ENCODE assay signal across 13 mouse cellular contexts in genomic region chr4:119018573-119018972, GRCm38 (mm10). TPM values are rescaled to one million over a fixed set of nuclear protein-coding genes. Genes with fewer than 3 reads are reported as not detected.
A peak's percentile ranks its signal among the peaks of the same experiment; 100 is the strongest.
DNase-seq lines count a peak whose midpoint lies in the region; ATAC-seq and TF ChIP-seq lines count a peak whose summit lies in the region.
"Had no signal": no experiment of that assay in that cellular context is flagged by ENCODE, and none has a peak within 500 bp of the region (broad histone marks: within the 10 kb centered on the region; RNA-seq: fewer than 3 reads in every experiment).

No protein-coding gene starts in this region.

- H3K4me2 ChIP-seq in heart, embryonic 13.5 days, result peak overlapping the region; percentile 45
- H3K4me2 ChIP-seq in liver, embryonic 13.5 days, result peak overlapping the region; percentile 67
- H3K4me2 ChIP-seq in hindbrain, postnatal 0 days (ENCODE audit: low read depth, low read length), result no peak overlapping the region

- H3K27ac ChIP-seq in heart, embryonic 13.5 days (replicated peaks), result peak overlapping the region; percentile 97
- no peak overlapping the region; the same call in 1 of the 2 replicates for H3K27ac ChIP-seq in MEL (ENCODE audit: control insufficient read depth, low read depth, low read length)
- peak overlapping the region; percentile 58 for H3K27ac ChIP-seq in embryonic facial prominence, embryonic 10.5 days (replicated peaks)
- peak overlapping the region; percentile 99 for H3K27ac ChIP-seq in liver, embryonic 13.5 days
- no peak overlapping the region for H3K27ac ChIP-seq in hindbrain, postnatal 0 days
- H3K27ac ChIP-seq: kidney, postnatal 0 days; left cerebral cortex, adult 2 months had no signal

- TF ChIP-seq POLR2A in MEL (IDR thresholded peaks at IDR 0.05; ENCODE audit: control insufficient read depth in 1 of 2, insufficient read depth in 1 of 2, low read depth in 1 of 2, low read length in 2 of 2, poor library complexity in 1 of 2), result no peak

- H3K79me2 ChIP-seq in MEL (ENCODE audit: control insufficient read depth, insufficient read depth, low read length, poor library complexity), result no peaks in the 10 kb centered on the region

- H3K9me3 ChIP-seq in heart, embryonic 13.5 days, result no peaks in the 10 kb centered on the region
- H3K9me3 ChIP-seq in MEL (replicated peaks; ENCODE audit: insufficient read depth, low read length), result no peaks in the 10 kb centered on the region
- no peaks in the 10 kb centered on the region for H3K9me3 ChIP-seq in embryonic facial prominence, embryonic 10.5 days
- no peaks in the 10 kb centered on the region for H3K9me3 ChIP-seq in liver, embryonic 13.5 days (replicated peaks)
- no peaks in the 10 kb centered on the region for H3K9me3 ChIP-seq in hindbrain, postnatal 0 days (ENCODE audit: low read length)
- H3K9me3 ChIP-seq: neural tube, embryonic 13.5 days had no signal

- H3K4me1 ChIP-seq in heart, embryonic 13.5 days, result peaks cover 62% of the 10 kb centered on the region
- H3K4me1 ChIP-seq in MEL (ENCODE audit: control insufficient read depth in 1 of 2, insufficient read depth in 2 of 2, low read length in 2 of 2), result peaks cover 9 to 14% of the 10 kb centered on the region in 2 experiments; a peak in 3 of 4 replicates
- H3K4me1 ChIP-seq in embryonic facial prominence, embryonic 10.5 days, result peaks cover 39% of the 10 kb centered on the region
- peaks cover 78% of the 10 kb centered on the region for H3K4me1 ChIP-seq in liver, embryonic 13.5 days (replicated peaks)
- 0 out of 2 replicates have a peak, but pooled peaks cover 5% of the 10 kb centered on the region for H3K4me1 ChIP-seq in hindbrain, postnatal 0 days (ENCODE audit: insufficient read depth, low read length)

- H3K36me3 ChIP-seq in heart, embryonic 13.5 days, result no peaks in the 10 kb centered on the region
- H3K36me3 ChIP-seq in MEL (ENCODE audit: control insufficient read depth in 1 of 2, insufficient read depth in 2 of 2, low read length in 2 of 2), result peaks cover 0 to 7% of the 10 kb centered on the region in 2 experiments; a peak in 1 of 4 replicates
- no peaks in the 10 kb centered on the region for H3K36me3 ChIP-seq in embryonic facial prominence, embryonic 10.5 days (replicated peaks)
- H3K36me3 ChIP-seq in liver, embryonic 13.5 days, result no peaks in the 10 kb centered on the region
- H3K36me3 ChIP-seq in hindbrain, postnatal 0 days (ENCODE audit: insufficient read depth, low read length), result no peaks in the 10 kb centered on the region
- H3K36me3 ChIP-seq: neural tube, embryonic 13.5 days had no signal

- peak; percentile 29 for ATAC-seq in heart, embryonic 13.5 days (ENCODE audit: extremely low read depth, insufficient number of reproducible peaks, low FRiP score, low TSS enrichment)
- peak; percentile 93 for ATAC-seq in liver, embryonic 13.5 days (ENCODE audit: low read depth)
- ATAC-seq in hindbrain, postnatal 0 days, result no peak

- no peak overlapping the region for H3K4me3 ChIP-seq in heart, embryonic 13.5 days
- no peak overlapping the region; a peak in 1 of 4 replicates for H3K4me3 ChIP-seq in MEL (ENCODE audit: control insufficient read depth in 1 of 2, insufficient read depth in 1 of 2, low read depth in 2 of 2, low read length in 2 of 2)
- no peak overlapping the region for H3K4me3 ChIP-seq in embryonic facial prominence, embryonic 10.5 days
- H3K4me3 ChIP-seq in liver, embryonic 13.5 days (replicated peaks), result peak overlapping the region; percentile 26
- H3K4me3 ChIP-seq in hindbrain, postnatal 0 days (ENCODE audit: low read length), result no peak overlapping the region
- H3K4me3 ChIP-seq: left cerebral cortex, adult 2 months; neural tube, embryonic 13.5 days had no signal

- WGBS in heart, embryonic 13.5 days, result 11% methylated on average over 6 of the region's 6 CpGs
- WGBS in embryonic facial prominence, embryonic 10.5 days, result 63% methylated on average over 6 of the region's 6 CpGs
- WGBS in liver, embryonic 13.5 days (ENCODE audit: insufficient replicate concordance), result 6% methylated on average over 6 of the region's 6 CpGs
- WGBS in hindbrain, postnatal 0 days, result 77% methylated on average over 6 of the region's 6 CpGs

- TF ChIP-seq CTCF in MEL (IDR thresholded peaks at IDR 0.05 in 2 of 3, conservative IDR thresholded peaks at IDR 0.05 in 1 of 3; ENCODE audit: control insufficient read depth in 1 of 3, insufficient read depth in 1 of 3, low read depth in 2 of 3, low read length in 3 of 3, poor library complexity in 1 of 3, severe bottlenecking in 1 of 3), result no peak
- no peak for TF ChIP-seq CTCF in hindbrain, postnatal 0 days (IDR thresholded peaks at IDR 0.05; ENCODE audit: low read depth)

- TF ChIP-seq EP300 in MEL (IDR thresholded peaks at IDR 0.05; ENCODE audit: low read depth in 1 of 2, low read length in 2 of 2), result peak; percentile 70 to 71

- peak overlapping the region; percentile 44; the same call in 1 of the 2 replicates for H3K9ac ChIP-seq in heart, embryonic 13.5 days
- H3K9ac ChIP-seq in MEL (ENCODE audit: control insufficient read depth, low read depth, low read length, poor library complexity, severe bottlenecking), result no peak overlapping the region
- H3K9ac ChIP-seq in liver, embryonic 13.5 days, result peak overlapping the region; percentile 84
- H3K9ac ChIP-seq in hindbrain, postnatal 0 days (replicated peaks; ENCODE audit: low read length), result no peak overlapping the region

- no peak for DNase-seq in heart, adult 18-20 months
- DNase-seq in MEL (ENCODE audit: low read depth, low spot score), result peak; percentile 67
- no peak for DNase-seq in embryonic facial prominence, embryonic 10.5 days (ENCODE audit: low spot score)
- DNase-seq in liver, embryonic 13.5 days, result peak; percentile 84
- DNase-seq in frontal cortex, postnatal 36 days (ENCODE audit: low spot score in 2 of 2), result no peak
- no peak for DNase-seq in hindbrain, postnatal 0 days (ENCODE audit: low spot score)
- DNase-seq: right cerebral cortex, postnatal 4 days; thymus, adult 18-20 months had no signal

- TF ChIP-seq RAD21 in MEL (IDR thresholded peaks at IDR 0.05; ENCODE audit: low read depth, low read length), result no peak

- no peaks in the 10 kb centered on the region for H3K27me3 ChIP-seq in heart, embryonic 13.5 days (replicated peaks)
- no peaks in the 10 kb centered on the region; a peak in 1 of 4 replicates for H3K27me3 ChIP-seq in MEL (ENCODE audit: control insufficient read depth in 1 of 2, insufficient read depth in 2 of 2, low read length in 2 of 2)
- H3K27me3 ChIP-seq in embryonic facial prominence, embryonic 10.5 days (replicated peaks; ENCODE audit: low read depth, poor library complexity, severe bottlenecking), result no peaks in the 10 kb centered on the region
- H3K27me3 ChIP-seq in liver, embryonic 13.5 days, result peaks cover 3% of the 10 kb centered on the region; the same call in 1 of the 2 replicates
- H3K27me3 ChIP-seq in hindbrain, postnatal 0 days (ENCODE audit: insufficient read depth, low read length), result no peaks in the 10 kb centered on the region
- H3K27me3 ChIP-seq: CH12.LX; neural tube, embryonic 13.5 days had no signal

TF ChIP-seq in MEL, 35 proteins besides CTCF, POLR2A, EP300 and RAD21:
- TF ChIP-seq TAL1 (IDR thresholded peaks at IDR 0.05; ENCODE audit: low read length) (peak; percentile 79), SIN3A (IDR thresholded peaks at IDR 0.05; ENCODE audit: low read length) (no peak), MXI1 (IDR thresholded peaks at IDR 0.05; ENCODE audit: low read depth, low read length) (peak; percentile 40; the same call in 1 of the 2 replicates), MYC (IDR thresholded peaks at IDR 0.05; ENCODE audit: low read depth, low read length) (no peak), NRF1 (IDR thresholded peaks at IDR 0.05; ENCODE audit: insufficient read depth, low read depth, low read length, poor library complexity, severe bottlenecking) (no peak), RCOR1 (IDR thresholded peaks at IDR 0.05; ENCODE audit: low read depth, low read length) (peak; percentile 21; the same call in 1 of the 2 replicates), ZMIZ1 (IDR thresholded peaks at IDR 0.05; ENCODE audit: low read depth, low read length) (no peak), ELF1 (IDR thresholded peaks at IDR 0.05; ENCODE audit: low read depth, low read length) (no peak), MEF2A (IDR thresholded peaks at IDR 0.05; ENCODE audit: extremely low read depth, insufficient replicate concordance, low read depth, low read length, poor library complexity, severe bottlenecking) (no peak), MAFK (IDR thresholded peaks at IDR 0.05; ENCODE audit: borderline replicate concordance, low read depth, low read length) (peak; percentile 18; the same call in 1 of the 2 replicates), TCF12 (IDR thresholded peaks at IDR 0.05; ENCODE audit: low read depth, low read length) (peak; percentile 93), JUND (IDR thresholded peaks at IDR 0.05; ENCODE audit: low read depth, low read length) (no peak), USF1 (IDR thresholded peaks at IDR 0.05; ENCODE audit: low read depth, low read length) (peak; percentile 62), MAX (IDR thresholded peaks at IDR 0.05; ENCODE audit: low read length) (no peak), BHLHE40 (IDR thresholded peaks at IDR 0.05; ENCODE audit: borderline replicate concordance, low read depth, low read length) (0 out of 2 replicates have a peak, but pooled peaks have one; percentile 41), TBP (IDR thresholded peaks at IDR 0.05; ENCODE audit: low read depth, low read length) (no peak), MAZ (IDR thresholded peaks at IDR 0.05; ENCODE audit: low read depth, low read length) (0 out of 2 replicates have a peak, but pooled peaks have one; percentile 8), USF2 (IDR thresholded peaks at IDR 0.05; ENCODE audit: borderline replicate concordance in 1 of 2, insufficient read depth in 1 of 2, low read depth in 1 of 2, low read length in 2 of 2) (no peak), GATA1 (IDR thresholded peaks at IDR 0.05; ENCODE audit: low read depth, low read length) (peak; percentile 86), ETS1 (IDR thresholded peaks at IDR 0.05; ENCODE audit: low read depth, low read length) (peak; percentile 61; the same call in 1 of the 2 replicates)

RNA-seq across cellular contexts. Expression of gene Lao1, which starts 57.2 kb away (rescaled TPM):
- not detected in 2 replicates for polyA plus RNA-seq in heart, embryonic 13.5 days (2015; fragmentation: Nextera tagmentation; extraction: Ambion mirVana)
- total RNA-seq in heart, adult 18-20 months (2021), result under 1 TPM; 0.10 to 0.62 TPM
- total RNA-seq in MEL (2012; rRNA removed), result not detected in 2 replicates
- polyA plus RNA-seq in MEL (2012; ENCODE audit: insufficient read depth in 1 of 2, insufficient read length in 2 of 2, low read depth in 1 of 2, low replicate concordance in 2 of 2, missing spikeins in 1 of 2), result not detected
- not detected in 2 replicates for polyA plus RNA-seq in embryonic facial prominence, embryonic 10.5 days (2016; fragmentation: Nextera tagmentation; extraction: Ambion mirVana)
- not detected in 2 replicates for polyA plus RNA-seq in liver, embryonic 13.5 days (2015; fragmentation: Nextera tagmentation; extraction: Ambion mirVana)
- 0.07 and 0.58 TPM in 2 replicates for total RNA-seq in hindbrain, postnatal 0 days (2014; rRNA removed)
- polyA plus RNA-seq in hindbrain, postnatal 0 days (2015; fragmentation: Nextera tagmentation; extraction: Ambion mirVana), result 0.15 and 0.29 TPM in 2 replicates
- polyA plus RNA-seq: kidney, postnatal 0 days; neural tube, embryonic 13.5 days had no signal

Comparison
In these comparisons a context has a peak if more than half of its experiments do, and no peak if none do; other contexts are left out.
1. H3K27ac ChIP-seq: peak in heart, embryonic 13.5 days (single experiment), embryonic facial prominence, embryonic 10.5 days (single experiment) and liver, embryonic 13.5 days (single experiment); none in MEL (single experiment) and hindbrain, postnatal 0 days (single experiment).
2. H3K9ac ChIP-seq: peak in heart, embryonic 13.5 days (single experiment) and liver, embryonic 13.5 days (single experiment); none in MEL (single experiment) and hindbrain, postnatal 0 days (single experiment).
3. DNase-seq: peak in MEL (single experiment) and liver, embryonic 13.5 days (single experiment); none in heart, adult 18-20 months (0 of 2), embryonic facial prominence, embryonic 10.5 days (single experiment), frontal cortex, postnatal 36 days (0 of 2) and hindbrain, postnatal 0 days (single experiment).